Mouse (Mus musculus) heart, adult 2 months (tissue): ENCODE results near the gene Lipa.

Source experiments
- CTCF ChIP-seq: fragments of 200-600 bp; IDR thresholded peaks from 2 replicates; pipeline ENCODE4 v1.8.1; 2022; ENCODE audit warnings: antibody characterized with exemption, mild to moderate bottlenecking, moderate library complexity
- POLR2A ChIP-seq: fragments of 200-500 bp; IDR thresholded peaks from 2 replicates; pipeline ENCODE4 v1.6.1; 2011; ENCODE audit warnings: mild to moderate bottlenecking, low read depth, low read length, control low read depth; ENCODE audit not compliant: insufficient read depth

DNA sequence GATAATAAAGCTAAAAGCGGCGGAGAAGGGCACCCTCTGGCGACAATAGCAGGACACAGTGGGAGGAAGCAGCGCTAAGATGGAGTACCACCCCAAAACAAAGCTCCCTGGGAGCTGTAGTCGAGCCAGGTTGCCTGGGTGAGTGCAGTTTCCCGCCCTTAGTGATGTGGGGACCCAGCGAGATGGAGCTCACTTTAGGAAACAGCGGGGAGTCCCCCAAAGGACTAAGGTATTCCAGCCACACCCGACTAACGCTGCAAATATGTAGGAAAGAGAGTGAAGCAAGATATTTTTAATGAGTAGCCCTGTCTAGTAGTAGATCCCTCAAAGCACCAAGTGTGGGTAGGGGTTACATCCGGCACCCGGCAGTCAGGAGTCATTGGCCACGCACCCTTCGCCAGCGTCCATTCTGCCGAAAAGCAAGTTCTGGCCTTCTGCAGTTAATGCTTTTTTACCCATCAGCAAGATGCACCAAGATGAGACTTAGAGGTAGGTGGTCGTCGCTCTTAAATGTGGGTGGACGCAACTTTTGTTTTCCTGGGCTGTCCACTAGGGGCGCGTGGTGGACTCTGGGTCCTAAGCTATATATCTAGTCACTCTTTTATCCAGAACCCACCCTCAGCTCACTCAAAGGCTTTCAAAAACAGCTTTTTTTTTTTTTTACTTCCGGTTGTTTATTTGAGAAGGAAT lies 23.4 kb upstream of the Lipa start, which contains the start of gene Ifit2:
- TF ChIP-seq CTCF, result peak; percentile 68
- TF ChIP-seq POLR2A, result peak; percentile 61
